Mouse (Mus musculus): Measurements from ENCODE around the gene Gm6040.

GRCm38 (mm10) chr8:20944610-20945009 is 22.7 kb upstream of the Gm6040 start, which contains the start of gene AY761185:
- TF ChIP-seq CTCF (IDR thresholded peaks at IDR 0.05; ENCODE audit: low read depth, low read length) (no peak), POLR2A (IDR thresholded peaks at IDR 0.05; ENCODE audit: extremely low read depth, insufficient read depth, low read length) (no peak)

Measured in liver, adult 2 months (tissue).